Mouse (Mus musculus) intestine, postnatal 0 days (tissue): ENCODE measurements at regions not wholly inside any gene's neighbourhood (a gene's known extent, or its start where the extent isn't known, plus 50 kb on each side); places are given as distances from the start of the nearest gene placed in this dataset.

ENCODE experiments used
- ATAC-seq: fragments of 200-750 bp; cut with Nextera tagmentation; 2 replicates; pipeline ENCODE4 v1.8.0; 2017; ENCODE audit warnings: mild to moderate bottlenecking, moderate TSS enrichment, moderate library complexity
- H3K27ac ChIP-seq: fragments of 300-500 bp; sonication (generic); 2 replicates; pipeline ENCODE4 v1.5.1; 2014; ENCODE audit warnings: mild to moderate bottlenecking, low read depth, low read length, moderate library complexity
- H3K27me3 ChIP-seq: fragments of 300-500 bp; sonication (generic); replicated peaks from 2 replicates; pipeline ENCODE4 v1.6.1; 2014; ENCODE audit warnings: low read length, mixed read lengths; ENCODE audit not compliant: control insufficient read depth, insufficient read depth
- H3K36me3 ChIP-seq: fragments of 300-500 bp; sonication (generic); 2 replicates; pipeline ENCODE4 v1.6.1; 2014; ENCODE audit warnings: mild to moderate bottlenecking, moderate library complexity; ENCODE audit not compliant: control insufficient read depth, insufficient read depth
- H3K4me1 ChIP-seq: fragments of 300-500 bp; sonication (generic); replicated peaks from 2 replicates; pipeline ENCODE4 v1.6.1; 2014; ENCODE audit warnings: antibody characterized with exemption, low read length, mixed read lengths; ENCODE audit not compliant: control insufficient read depth, insufficient read depth
- H3K4me2 ChIP-seq: fragments of 300-500 bp; sonication (generic); replicated peaks from 2 replicates; pipeline ENCODE4 v1.6.1; 2014; ENCODE audit warnings: low read depth, mild to moderate bottlenecking, moderate library complexity
- H3K4me3 ChIP-seq: fragments of 300-500 bp; sonication (generic); 2 replicates; pipeline ENCODE4 v1.5.1; 2014; ENCODE audit warnings: low read depth, low read length
- H3K9ac ChIP-seq: fragments of 300-500 bp; sonication (generic); 2 replicates; pipeline ENCODE4 v1.6.1; 2014; ENCODE audit warnings: mild to moderate bottlenecking, low read depth, low read length
- H3K9me3 ChIP-seq: fragments of 300-500 bp; sonication (generic); 2 replicates; pipeline ENCODE4 v1.6.1; 2016; ENCODE audit warnings: mixed run types; ENCODE audit not compliant: control insufficient read depth
- CTCF ChIP-seq: sonication (generic); IDR thresholded peaks from 2 replicates; pipeline ENCODE4 v1.5.1; 2016; ENCODE audit warnings: low read depth, mild to moderate bottlenecking, control low read depth, antibody characterized with exemption, moderate library complexity
- WGBS: fragments of 180-500 bp; shearing (Covaris S2); extraction: QIAGEN DNeasy Blood & Tissue Kit; methylation state at CpG from one replicate; pipeline ENCODE4 v1.1.7; 2014; 5-methylcytosine and 5-hydroxymethylcytosine counted together

DNA sequence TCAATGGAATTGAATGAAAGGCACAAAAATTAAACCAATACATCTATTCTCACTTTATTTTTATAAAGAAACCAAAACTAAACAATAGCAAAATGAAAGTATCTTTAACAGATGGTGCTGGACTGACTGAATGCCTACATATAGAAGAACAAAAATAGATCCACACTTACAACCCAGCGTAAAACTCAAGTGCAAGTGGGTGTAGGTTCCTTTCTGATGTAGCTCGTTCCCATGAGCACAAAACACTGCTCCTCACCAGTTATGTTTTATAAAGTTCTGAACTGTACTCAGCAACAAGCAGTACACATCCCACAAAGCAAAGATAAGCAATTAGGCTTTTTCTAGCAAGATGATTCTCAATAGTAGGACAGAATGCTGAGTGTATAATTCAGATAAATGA, 507.4 kb upstream of the Kif2b start:
- H3K4me3 ChIP-seq, result no peak overlapping the region
- TF ChIP-seq CTCF, result no peak
- ATAC-seq, result no peak
- no peaks in the 10 kb centered on the region for H3K27me3 ChIP-seq
- no peaks in the 10 kb centered on the region for H3K4me1 ChIP-seq
- no peaks in the 10 kb centered on the region for H3K36me3 ChIP-seq
- 64% methylated on average over 2 of the region's 2 CpGs for WGBS
- H3K27ac ChIP-seq, result no peak overlapping the region
- no peaks in the 10 kb centered on the region for H3K9me3 ChIP-seq
- no peak overlapping the region for H3K4me2 ChIP-seq
- H3K9ac ChIP-seq, result no peak overlapping the region

DNA sequence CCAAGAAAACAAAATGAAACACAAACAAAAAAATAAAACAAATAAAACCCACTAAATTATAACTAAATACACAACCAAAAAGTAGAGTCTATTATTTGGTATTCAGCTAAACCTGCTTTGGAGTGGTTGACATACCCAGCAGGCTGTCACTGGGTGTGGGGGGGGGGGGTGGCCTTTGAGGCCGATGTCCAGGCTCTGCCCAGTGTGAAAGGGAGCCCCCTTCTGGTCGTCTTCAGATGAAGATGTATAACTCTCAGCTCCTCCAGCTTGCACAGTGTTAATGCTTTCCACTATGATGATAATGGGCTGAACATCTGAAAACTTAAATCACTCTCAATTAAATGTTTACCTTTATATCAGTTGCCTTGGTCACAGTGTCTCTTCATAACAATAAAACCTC, 464.3 kb upstream of the Kif2b start:
- Histone ChIP-seq H3K4me3 (no peak overlapping the region), H3K36me3 (no peaks in the 10 kb centered on the region), H3K27ac (no peak overlapping the region), H3K4me2 (no peak overlapping the region), H3K9ac (no peak overlapping the region), H3K4me1 (no peaks in the 10 kb centered on the region), H3K27me3 (no peaks in the 10 kb centered on the region), H3K9me3 (no peaks in the 10 kb centered on the region)
- peak; percentile 25; the same call in 1 of the 2 replicates for TF ChIP-seq CTCF
- 11% methylated on average over 2 of the region's 2 CpGs for WGBS
- ATAC-seq, result no peak

GRCm38 (mm10) chr11:92040161-92040560, 462.8 kb upstream of the Kif2b start:
- Histone ChIP-seq H3K4me1 (no peaks in the 10 kb centered on the region), H3K36me3 (no peaks in the 10 kb centered on the region), H3K4me3 (no peak overlapping the region), H3K9ac (no peak overlapping the region), H3K27me3 (no peaks in the 10 kb centered on the region), H3K9me3 (no peaks in the 10 kb centered on the region), H3K4me2 (no peak overlapping the region), H3K27ac (no peak overlapping the region)
- no peak for ATAC-seq
- whole genome bisulfite sequencing, result 75% methylated on average over 1 of the region's 1 CpGs
- TF ChIP-seq CTCF, result no peak

DNA sequence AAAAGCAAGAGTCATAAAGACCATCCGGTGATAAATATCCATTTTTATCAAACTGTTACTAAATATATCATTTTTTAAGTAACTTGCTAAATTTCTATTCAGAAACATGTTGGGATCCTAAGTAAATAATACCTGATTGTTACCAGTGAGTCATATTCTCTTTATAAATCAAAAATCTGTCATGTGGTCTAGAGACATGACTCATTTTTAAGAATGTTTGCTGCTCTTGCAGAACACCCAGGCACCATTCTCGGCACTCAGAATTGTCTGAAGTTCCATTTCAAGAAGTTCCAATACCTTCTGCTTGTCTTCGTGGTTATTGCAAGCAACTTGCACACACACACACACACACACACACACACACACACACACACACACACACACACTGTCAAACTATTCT, 441.1 kb upstream of the Kif2b start:
- Histone ChIP-seq H3K27ac (no peak overlapping the region), H3K27me3 (no peaks in the 10 kb centered on the region), H3K9ac (no peak overlapping the region), H3K4me3 (no peak overlapping the region), H3K4me2 (no peak overlapping the region), H3K4me1 (no peaks in the 10 kb centered on the region), H3K36me3 (no peaks in the 10 kb centered on the region), H3K9me3 (no peaks in the 10 kb centered on the region)
- no peak for TF ChIP-seq CTCF
- no peak for ATAC-seq
- WGBS, result 82% methylated on average over 3 of the region's 3 CpGs

- TF ChIP-seq CTCF, result no peak
- Histone ChIP-seq H3K4me1 (no peaks in the 10 kb centered on the region), H3K4me2 (no peak overlapping the region), H3K36me3 (no peaks in the 10 kb centered on the region), H3K9me3 (no peaks in the 10 kb centered on the region), H3K27me3 (no peaks in the 10 kb centered on the region), H3K27ac (no peak overlapping the region), H3K4me3 (no peak overlapping the region), H3K9ac (no peak overlapping the region)
- 47% methylated on average over 3 of the region's 3 CpGs for WGBS
- ATAC-seq, result no peak
These were observed 433.9 kb upstream of the Kif2b start for GRCm38 (mm10) chr11:92011284-92011683.

DNA sequence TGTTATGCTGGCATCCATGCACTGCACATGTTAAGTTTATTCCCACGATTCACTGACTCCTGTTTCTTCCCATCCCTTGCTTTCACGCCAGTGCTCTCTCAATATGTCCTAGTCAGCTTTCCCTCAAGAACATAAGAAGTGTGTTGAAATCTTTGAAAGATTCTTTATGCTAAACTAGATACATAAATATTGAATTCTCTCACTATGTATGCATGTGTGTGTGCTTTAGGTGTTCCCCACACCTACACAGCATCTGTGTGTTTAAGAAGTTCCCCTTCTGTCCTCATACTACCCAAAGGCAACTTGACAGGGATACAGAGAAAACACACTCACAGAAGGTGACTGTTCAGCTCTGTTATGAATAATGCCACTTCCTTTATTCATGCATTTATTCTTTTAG, 418.2 kb upstream of the Kif2b start:
- Histone ChIP-seq H3K27me3 (no peaks in the 10 kb centered on the region), H3K4me3 (no peak overlapping the region), H3K4me2 (no peak overlapping the region), H3K9me3 (no peaks in the 10 kb centered on the region), H3K4me1 (no peaks in the 10 kb centered on the region), H3K27ac (no peak overlapping the region), H3K9ac (no peak overlapping the region), H3K36me3 (no peaks in the 10 kb centered on the region)
- no peak for TF ChIP-seq CTCF
- WGBS, result 76% methylated on average over 2 of the region's 2 CpGs
- no peak for ATAC-seq

GRCm38 (mm10) chr11:91969531-91969930, 392.2 kb upstream of the Kif2b start:
- H3K4me1 ChIP-seq, result no peaks in the 10 kb centered on the region
- 78% methylated on average over 2 of the region's 2 CpGs for WGBS
- H3K27ac ChIP-seq, result no peak overlapping the region
- H3K36me3 ChIP-seq, result no peaks in the 10 kb centered on the region
- no peak overlapping the region for H3K4me2 ChIP-seq
- H3K9me3 ChIP-seq, result no peaks in the 10 kb centered on the region
- no peak overlapping the region for H3K9ac ChIP-seq
- no peaks in the 10 kb centered on the region for H3K27me3 ChIP-seq
- no peak for TF ChIP-seq CTCF
- no peak for ATAC-seq
- H3K4me3 ChIP-seq, result no peak overlapping the region
